Mouse (Mus musculus): ENCODE measurements around the gene Frzb. TPM values are rescaled to one million over a fixed set of nuclear protein-coding genes. Genes with fewer than 3 reads are reported as not detected.
"Not testable (repeated sequence)": the region's sequence is repeated elsewhere in the genome, so short reads cannot be mapped to it uniquely, and the experiment has no call there.

The Frzb gene
- 10 to 100 TPM; 28.3 to 29.8 TPM for total RNA-seq (2021)
- long read RNA-seq, experiment 1, transcript Frzb-201 (6 exons, 3,149 nt), result major isoform, 23 of 25 reads
- long read RNA-seq, experiment 1, partial matches to known transcripts, result 0 of 25 reads
- long read RNA-seq, experiment 1, other reads (novel, unspliced or antisense), result 2 of 25 reads
- long read RNA-seq, experiment 2, transcript Frzb-201 (6 exons, 3,149 nt), result major isoform, 23 of 23 reads
- long read RNA-seq, experiment 2, partial matches to known transcripts, result 0 of 23 reads
- long read RNA-seq, experiment 2, other reads (novel, unspliced or antisense), result 0 of 23 reads

GRCm38 (mm10) chr2:80447291-80447791 lies at the start of gene Frzb:
Gene Frzb (minus strand): TSS chr2:80447625.
- intact Hi-C loops (cut with DNase I), result no loop called here
- Histone ChIP-seq H3K27ac (peak within 1 kb of the TSS; percentile 48), H3K4me3 (peak within 1 kb of the TSS; percentile 52)
- peak; percentile 16 to 21 for DNase-seq (ENCODE audit: extremely low spot score in 1 of 2, low spot score in 2 of 2)
- no peak for TF ChIP-seq CTCF (IDR thresholded peaks at IDR 0.05)

- H3K27ac ChIP-seq; H3K4me3 ChIP-seq; DNase-seq (ENCODE audit: extremely low spot score in 1 of 2, low spot score in 2 of 2); intact Hi-C loops (cut with DNase I): not testable (repeated sequence)
Measured at GRCm38 (mm10) chr2:80495304-80495703, 47.9 kb upstream of the Frzb start.

DNA sequence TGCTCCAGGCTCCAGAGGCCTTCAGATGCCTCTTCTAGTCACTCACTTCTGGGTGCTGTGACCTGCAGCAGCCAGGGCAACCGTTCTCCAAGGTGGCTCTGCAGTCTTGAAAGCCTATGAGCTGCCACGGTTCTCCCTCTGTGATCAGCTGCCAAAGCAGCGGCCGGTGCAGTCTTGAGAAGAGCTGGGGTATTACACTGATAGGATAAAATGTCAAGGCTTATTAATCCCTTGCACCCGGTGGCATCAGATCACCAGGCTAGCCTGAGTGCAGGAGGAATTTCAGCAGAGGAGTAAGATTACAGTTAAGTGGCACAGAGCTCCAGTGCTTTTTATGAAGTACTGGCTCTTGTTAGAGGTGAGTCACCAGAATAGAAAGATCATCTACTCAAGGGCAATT lies 39.4 kb upstream of the Frzb start:
- DNase-seq (ENCODE audit: extremely low spot score in 1 of 2, low spot score in 2 of 2), result no peak
- intact Hi-C loops (cut with DNase I), result no loop called here
- Histone ChIP-seq H3K27ac (no peak overlapping the region), H3K4me3 (no peak overlapping the region)
- TF ChIP-seq CTCF (IDR thresholded peaks at IDR 0.05), result no peak

GRCm38 (mm10) chr2:80484951-80485350 lies 37.5 kb upstream of the Frzb start:
- no peak for DNase-seq (ENCODE audit: extremely low spot score in 1 of 2, low spot score in 2 of 2)
- TF ChIP-seq CTCF (IDR thresholded peaks at IDR 0.05), result no peak
- H3K27ac ChIP-seq, result no peak overlapping the region
- no peak overlapping the region for H3K4me3 ChIP-seq
- intact Hi-C loops (cut with DNase I), result no loop called here

GRCm38 (mm10) chr2:80475831-80476230 lies 28.4 kb upstream of the Frzb start:
- H3K27ac ChIP-seq, result no peak overlapping the region
- intact Hi-C loops (cut with DNase I), result no loop called here
- no peak overlapping the region for H3K4me3 ChIP-seq
- no peak for TF ChIP-seq CTCF (IDR thresholded peaks at IDR 0.05)
- no peak for DNase-seq (ENCODE audit: extremely low spot score in 1 of 2, low spot score in 2 of 2)

- DNase-seq (ENCODE audit: extremely low spot score in 1 of 2, low spot score in 2 of 2), result no peak
- no peak for TF ChIP-seq CTCF (IDR thresholded peaks at IDR 0.05)
- intact Hi-C loops (cut with DNase I), result no loop called here
- no peak overlapping the region for H3K27ac ChIP-seq
- no peak overlapping the region for H3K4me3 ChIP-seq
Measured at GRCm38 (mm10) chr2:80474247-80474796, 26.9 kb upstream of the Frzb start.

- intact Hi-C loops (cut with DNase I), result no loop called here
- H3K4me3 ChIP-seq, result no peak overlapping the region
- no peak for TF ChIP-seq CTCF (IDR thresholded peaks at IDR 0.05)
- no peak overlapping the region for H3K27ac ChIP-seq
- DNase-seq (ENCODE audit: extremely low spot score in 1 of 2, low spot score in 2 of 2), result no peak
Measured at GRCm38 (mm10) chr2:80465991-80466821, 18.8 kb upstream of the Frzb start.

DNA sequence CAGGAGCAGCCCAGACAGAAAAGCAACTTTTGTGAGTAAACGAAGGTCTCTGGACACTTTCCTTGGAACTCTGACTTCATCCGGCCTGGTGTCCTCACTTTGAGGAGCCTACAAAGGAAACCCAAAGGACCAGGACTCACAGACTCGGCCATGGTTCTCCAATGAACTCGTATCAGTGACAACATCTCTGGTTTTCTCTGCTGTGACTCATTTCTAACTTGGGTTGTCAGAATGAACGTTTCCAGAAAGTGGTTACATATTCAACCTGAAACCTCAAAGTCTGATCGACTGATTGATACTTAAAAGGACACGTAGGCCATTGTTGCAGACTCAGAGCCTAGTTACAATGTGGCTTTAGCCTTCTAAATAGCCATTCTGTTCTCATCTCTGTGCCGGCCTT lies 14.4 kb upstream of the Frzb start:
- TF ChIP-seq CTCF (IDR thresholded peaks at IDR 0.05), result no peak
- DNase-seq (ENCODE audit: extremely low spot score in 1 of 2, low spot score in 2 of 2), result no peak
- H3K27ac ChIP-seq, result no peak overlapping the region
- no peak overlapping the region for H3K4me3 ChIP-seq
- intact Hi-C loops (cut with DNase I), result no loop called here

GRCm38 (mm10) chr2:80448231-80448630 lies 806 bp upstream of the Frzb start:
- TF ChIP-seq CTCF (IDR thresholded peaks at IDR 0.05), result no peak; the same call in 1 of the 2 replicates
- peak in 1 of 2 experiments; percentile 15 for DNase-seq (ENCODE audit: extremely low spot score in 1 of 2, low spot score in 2 of 2)
- intact Hi-C loops (cut with DNase I), result no loop called here
- peak overlapping the region; percentile 52 for H3K4me3 ChIP-seq
- no peak overlapping the region for H3K27ac ChIP-seq

DNA sequence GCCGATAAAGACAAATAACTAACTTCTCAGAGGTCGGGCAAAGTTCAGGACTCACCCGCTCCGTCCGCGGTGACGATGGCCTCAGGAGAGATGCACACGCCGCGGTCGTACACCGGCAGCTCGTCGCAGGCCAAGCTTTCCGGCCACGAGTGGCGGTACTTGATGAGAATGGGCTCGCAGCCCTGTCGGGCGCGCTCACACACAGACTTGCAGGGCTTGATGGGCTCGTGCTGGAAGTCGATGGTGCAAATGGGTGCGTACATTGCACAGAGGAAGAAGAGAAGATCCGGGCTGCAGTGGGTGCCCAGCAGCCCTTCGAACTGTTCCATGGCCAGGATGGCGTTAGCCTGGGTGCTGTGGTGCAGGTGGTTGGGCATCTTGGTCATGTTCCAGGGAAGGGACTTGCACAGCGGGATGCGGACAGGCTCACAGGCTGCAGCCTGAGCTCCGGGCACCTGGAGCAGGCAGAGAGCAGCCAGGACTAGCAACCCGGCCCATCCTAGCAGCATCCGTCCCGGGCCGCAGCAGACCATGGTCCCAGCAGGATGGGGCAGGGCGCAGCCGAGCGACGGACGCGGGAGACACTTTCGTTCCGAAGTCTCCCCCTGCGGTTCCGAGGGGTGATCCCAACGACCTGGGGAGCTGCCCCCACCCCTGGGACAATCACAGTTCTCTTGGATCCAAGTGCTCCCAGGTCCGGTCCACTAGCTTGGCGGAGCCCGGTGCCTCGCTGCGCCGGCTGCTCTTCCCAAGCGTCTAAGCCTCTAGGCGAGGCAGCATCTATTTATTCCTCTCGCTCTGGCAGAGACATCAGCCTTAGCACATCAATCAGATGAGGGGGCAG lies 895 bp downstream of the Frzb start:
- Histone ChIP-seq H3K4me3 (peak overlapping the region; percentile 52), H3K27ac (peak overlapping the region; percentile 48)
- intact Hi-C loops (cut with DNase I), result no loop called here
- peak; percentile 22 to 31 for DNase-seq (ENCODE audit: extremely low spot score in 1 of 2, low spot score in 2 of 2)
- no peak for TF ChIP-seq CTCF (IDR thresholded peaks at IDR 0.05)

GRCm38 (mm10) chr2:80445926-80446307 lies 1.5 kb downstream of the Frzb start:
- DNase-seq (ENCODE audit: extremely low spot score in 1 of 2, low spot score in 2 of 2), result no peak
- intact Hi-C loops (cut with DNase I), result no loop called here
- no peak for TF ChIP-seq CTCF (IDR thresholded peaks at IDR 0.05)

More at GRCm38 (mm10) chr2:80445926-80446307, 1.5 kb downstream of the Frzb start:
- Histone ChIP-seq H3K4me3 (peak overlapping the region; percentile 52), H3K27ac (no peak overlapping the region)
